Mouse (Mus musculus) embryonic facial prominence, embryonic 14.5 days (tissue): Measurements from ENCODE around the gene Mdga1. TPM values are rescaled to one million over a fixed set of nuclear protein-coding genes. Genes with fewer than 3 reads are reported as not detected.

ENCODE experiments used
- ATAC-seq: fragments of 200-750 bp; cut with Nextera tagmentation; 2 replicates; pipeline ENCODE4 v1.8.0; 2017; ENCODE audit warnings: low read depth, moderate number of reproducible peaks, moderate TSS enrichment
- DNase-seq: peaks from one replicate; pipeline ENCODE4 v3.0.0-alpha.2; 2015; ENCODE audit warnings: low spot score
- H3K27ac ChIP-seq: fragments of 300-500 bp; sonication (generic); replicated peaks from 2 replicates; pipeline ENCODE4 v1.5.1; 2014; ENCODE audit warnings: low read depth, mild to moderate bottlenecking, low read length, moderate library complexity
- H3K27me3 ChIP-seq: fragments of 300-500 bp; sonication (generic); replicated peaks from 2 replicates; pipeline ENCODE4 v1.6.1; 2014; ENCODE audit warnings: low read length; ENCODE audit not compliant: control insufficient read depth, insufficient read depth
- H3K36me3 ChIP-seq: fragments of 300-500 bp; sonication (generic); 2 replicates; pipeline ENCODE4 v1.6.1; 2014; ENCODE audit warnings: low read length, mixed read lengths; ENCODE audit not compliant: control insufficient read depth, insufficient read depth
- H3K4me1 ChIP-seq: fragments of 300-500 bp; sonication (generic); 2 replicates; pipeline ENCODE4 v1.6.1; 2014; ENCODE audit warnings: antibody characterized with exemption, low read length; ENCODE audit not compliant: control insufficient read depth, insufficient read depth
- H3K4me2 ChIP-seq: fragments of 300-500 bp; sonication (generic); 2 replicates; pipeline ENCODE4 v1.6.1; 2014; ENCODE audit warnings: low read depth, mild to moderate bottlenecking, low read length, moderate library complexity, mixed read lengths
- H3K4me3 ChIP-seq: fragments of 300-500 bp; sonication (generic); 2 replicates; pipeline ENCODE4 v1.5.1; 2014; ENCODE audit warnings: low read depth, mild to moderate bottlenecking, low read length
- H3K9ac ChIP-seq: fragments of 300-500 bp; sonication (generic); 2 replicates; pipeline ENCODE4 v1.6.1; 2014; ENCODE audit warnings: low read depth, mild to moderate bottlenecking, low read length, moderate library complexity, mixed read lengths
- H3K9me3 ChIP-seq: fragments of 300-500 bp; sonication (generic); 2 replicates; pipeline ENCODE4 v1.6.1; 2016; ENCODE audit warnings: low read length; ENCODE audit not compliant: control insufficient read depth
- WGBS: fragments of 180-500 bp; shearing (Covaris S2); extraction: QIAGEN DNeasy Blood & Tissue Kit; methylation state at CpG from one replicate; pipeline ENCODE4 v1.1.7; 2014; 5-methylcytosine and 5-hydroxymethylcytosine counted together
- polyA plus RNA-seq: library from polyadenylated mRNA; unstranded; fragments of >200 nt; fragmentation: Nextera tagmentation; extraction: Ambion mirVana; gene quantifications from 2 replicates; pipeline ENCODE4 v1.2.1, GENCODE M21; 2014

Mdga1 gene
- polyA plus RNA-seq, 1 experiment from 2014 or later: 5.3 TPM

DNA sequence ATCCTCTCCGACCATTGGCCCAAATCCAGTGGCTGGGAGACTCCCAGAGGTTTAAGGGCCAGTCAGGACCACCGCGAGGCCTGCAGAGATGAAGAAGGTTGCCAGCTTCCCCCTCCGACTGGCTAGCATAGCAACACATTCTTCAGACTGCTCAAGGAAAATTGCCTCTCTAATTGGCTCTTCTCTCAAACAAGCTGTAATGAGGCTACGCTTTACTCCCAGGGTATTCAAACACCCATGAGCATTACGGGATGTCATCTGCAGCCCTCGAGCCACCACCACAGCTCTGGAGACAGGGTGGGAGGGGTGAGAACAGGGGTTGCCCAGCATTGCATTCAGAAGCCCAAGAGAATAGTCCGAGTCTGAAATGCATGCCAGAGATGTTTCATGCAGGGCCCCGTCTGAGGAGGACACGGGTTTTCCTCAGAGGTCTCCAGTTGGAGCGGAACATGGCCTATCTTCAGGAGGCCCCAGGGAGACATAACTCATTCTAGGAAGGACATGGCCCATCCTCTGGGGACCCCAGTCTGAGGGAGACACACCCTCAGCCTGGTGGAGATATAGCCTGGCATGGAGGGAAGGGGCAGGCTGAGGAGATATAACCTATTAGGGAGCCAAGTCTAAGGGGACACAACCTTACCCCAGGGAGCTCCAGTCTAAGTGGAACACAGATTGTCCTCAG is 151.5 kb downstream of the Mdga1 start:
- no peak; the same call in 1 of the 2 replicates for ATAC-seq
- Histone ChIP-seq H3K9ac (no peak overlapping the region), H3K4me2 (no peak overlapping the region), H3K27ac (no peak overlapping the region), H3K36me3 (no peaks in the 10 kb centered on the region), H3K9me3 (no peaks in the 10 kb centered on the region), H3K27me3 (no peaks in the 10 kb centered on the region; the same call in 1 of the 2 replicates), H3K4me1 (0 out of 2 replicates have a peak, but pooled peaks cover 5% of the 10 kb centered on the region), H3K4me3 (no peak overlapping the region)
- WGBS: 33% methylated on average over 11 of the region's 11 CpGs
- DNase-seq: peak; percentile 43

DNA sequence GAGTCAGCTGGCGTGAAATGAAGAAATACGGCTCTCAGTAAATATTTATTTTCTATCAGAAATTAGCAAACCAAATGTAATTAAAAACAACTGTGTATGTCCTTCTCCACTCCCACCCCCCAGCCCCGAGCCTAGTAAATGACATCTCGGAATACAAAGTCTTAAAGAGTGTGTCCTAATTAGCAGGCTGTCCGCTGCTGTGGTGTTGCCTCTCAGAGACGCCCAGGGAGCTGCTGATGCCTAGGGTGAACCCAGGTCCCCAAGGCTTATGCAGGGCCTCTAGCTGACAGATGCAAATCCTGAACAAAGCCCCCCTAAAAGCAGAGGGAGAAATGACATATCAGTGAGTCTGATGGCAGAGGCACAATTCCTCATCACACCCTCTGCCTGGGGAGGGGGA is 155.1 kb downstream of the Mdga1 start:
- Histone ChIP-seq H3K27ac (no peak overlapping the region), H3K36me3 (no peaks in the 10 kb centered on the region), H3K4me1 (0 out of 2 replicates have a peak, but pooled peaks cover 5% of the 10 kb centered on the region), H3K27me3 (no peaks in the 10 kb centered on the region; the same call in 1 of the 2 replicates), H3K9me3 (no peaks in the 10 kb centered on the region), H3K4me2 (no peak overlapping the region), H3K9ac (no peak overlapping the region), H3K4me3 (no peak overlapping the region)
- DNase-seq: no peak
- no peak for ATAC-seq
- WGBS: 31% methylated on average over 6 of the region's 6 CpGs

DNA sequence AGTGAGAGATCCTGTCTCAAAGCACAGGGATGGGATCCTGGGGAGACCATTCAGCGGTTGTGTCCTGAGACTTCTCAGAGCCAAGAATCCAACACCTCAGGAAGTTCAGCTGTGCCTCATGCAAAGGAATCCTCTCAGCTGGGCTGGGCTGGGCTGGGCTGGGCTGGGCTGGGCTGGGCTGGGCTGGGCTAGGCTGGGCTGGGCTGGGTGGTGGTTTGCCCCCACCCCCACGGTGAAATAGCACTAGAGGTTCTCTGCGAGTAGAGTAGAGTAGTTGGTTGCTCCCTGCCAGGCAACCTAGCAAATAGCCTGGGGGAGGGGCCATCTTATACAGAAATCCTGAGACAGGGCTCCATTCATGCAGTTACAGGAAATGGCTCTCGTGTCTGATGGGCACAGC is 156.6 kb downstream of the Mdga1 start:
- 0 out of 2 replicates have a peak, but pooled peaks cover 1% of the 10 kb centered on the region for H3K4me1 ChIP-seq
- no peak overlapping the region for H3K27ac ChIP-seq
- H3K36me3 ChIP-seq: no peaks in the 10 kb centered on the region
- DNase-seq (no peak), ATAC-seq (no peak)
- no peaks in the 10 kb centered on the region; the same call in 1 of the 2 replicates for H3K27me3 ChIP-seq
- H3K4me3 ChIP-seq: no peak overlapping the region
- H3K9me3 ChIP-seq: no peaks in the 10 kb centered on the region
- WGBS: 9% methylated on average over 4 of the region's 4 CpGs
- no peak overlapping the region for H3K4me2 ChIP-seq
- no peak overlapping the region for H3K9ac ChIP-seq

DNA sequence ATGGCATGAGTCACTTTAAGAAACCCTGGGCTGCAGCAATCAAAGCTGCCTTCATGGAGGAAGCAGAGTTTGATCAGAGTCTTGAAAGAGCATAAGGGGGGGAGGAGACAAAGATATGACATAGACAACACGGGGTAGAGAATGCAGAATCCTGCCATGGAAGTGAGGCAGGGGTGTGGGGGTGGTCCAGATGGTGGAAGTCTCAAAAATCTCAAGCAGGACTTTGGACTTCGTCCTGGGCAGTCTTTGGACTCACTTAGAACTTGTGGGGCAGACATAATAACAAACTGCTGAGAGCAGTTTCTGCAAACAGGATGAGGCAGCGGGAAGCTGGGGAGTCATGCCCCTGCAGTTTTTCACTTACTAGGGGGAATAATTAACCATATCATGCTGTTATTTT is 166.3 kb downstream of the Mdga1 start:
- peaks cover 9% of the 10 kb centered on the region; the same call in 1 of the 2 replicates for H3K9me3 ChIP-seq
- no peaks in the 10 kb centered on the region for H3K4me1 ChIP-seq
- no peak overlapping the region for H3K27ac ChIP-seq
- ATAC-seq: no peak
- no peaks in the 10 kb centered on the region for H3K27me3 ChIP-seq
- 60% methylated on average over 3 of the region's 3 CpGs for WGBS
- no peaks in the 10 kb centered on the region for H3K36me3 ChIP-seq
- no peak overlapping the region for H3K4me3 ChIP-seq
- H3K4me2 ChIP-seq: no peak overlapping the region
- H3K9ac ChIP-seq: no peak overlapping the region
- DNase-seq: no peak

DNA sequence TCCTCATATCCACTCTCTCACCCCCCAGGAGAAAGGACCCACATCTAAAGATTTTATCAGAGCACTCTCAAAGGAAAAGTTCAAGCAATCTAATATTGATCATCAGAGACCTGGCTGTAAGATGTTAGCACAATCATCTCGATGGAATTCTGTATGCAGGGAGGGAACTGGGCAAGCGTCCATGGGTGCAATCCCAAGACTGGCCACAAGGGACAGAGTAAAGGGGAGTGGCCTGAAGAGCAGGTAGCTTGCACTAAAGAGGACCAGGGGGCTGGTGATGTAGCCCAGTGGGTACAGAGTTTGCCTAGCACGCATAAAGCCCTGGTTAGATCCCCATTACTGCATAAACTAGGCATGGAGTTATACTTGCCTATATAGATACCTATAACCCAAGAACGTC is 168.5 kb downstream of the Mdga1 start:
- no peak for ATAC-seq
- no peak overlapping the region for H3K9ac ChIP-seq
- no peak for DNase-seq
- 20% methylated on average over 4 of the region's 4 CpGs for WGBS
- no peaks in the 10 kb centered on the region for H3K4me1 ChIP-seq
- H3K36me3 ChIP-seq: no peaks in the 10 kb centered on the region
- H3K9me3 ChIP-seq: peaks cover 9% of the 10 kb centered on the region; the same call in 1 of the 2 replicates
- H3K4me2 ChIP-seq: no peak overlapping the region
- H3K27ac ChIP-seq: no peak overlapping the region
- H3K4me3 ChIP-seq: no peak overlapping the region
- H3K27me3 ChIP-seq: no peaks in the 10 kb centered on the region

DNA sequence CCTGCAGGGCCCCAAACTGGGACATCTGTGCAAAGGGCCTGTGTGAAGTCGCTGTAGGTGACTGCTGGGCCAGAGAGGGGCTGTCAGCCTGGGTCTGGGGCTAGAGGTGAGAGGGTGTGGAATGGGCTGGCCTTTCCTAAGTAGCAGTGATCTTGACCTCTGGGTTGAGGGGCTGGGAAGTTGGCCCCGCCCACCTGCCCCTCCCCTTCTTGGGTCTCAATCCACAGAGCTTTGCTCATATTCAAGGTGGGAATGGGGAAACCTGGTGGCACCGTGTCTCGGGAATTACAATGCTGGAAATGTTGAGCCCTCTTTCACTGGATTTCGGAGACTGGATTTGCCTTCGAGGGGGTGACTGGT is 169.8 kb downstream of the Mdga1 start:
- H3K4me1 ChIP-seq: peaks cover 9% of the 10 kb centered on the region; the same call in 1 of the 2 replicates
- no peaks in the 10 kb centered on the region for H3K27me3 ChIP-seq
- H3K4me3 ChIP-seq: no peak overlapping the region
- WGBS: 59% methylated on average over 5 of the region's 6 CpGs
- H3K4me2 ChIP-seq: no peak overlapping the region
- no peak overlapping the region for H3K27ac ChIP-seq
- H3K9ac ChIP-seq: no peak overlapping the region
- ATAC-seq: no peak
- DNase-seq: no peak
- H3K36me3 ChIP-seq: no peaks in the 10 kb centered on the region
- peaks cover 4% of the 10 kb centered on the region; the same call in 1 of the 2 replicates for H3K9me3 ChIP-seq

DNA sequence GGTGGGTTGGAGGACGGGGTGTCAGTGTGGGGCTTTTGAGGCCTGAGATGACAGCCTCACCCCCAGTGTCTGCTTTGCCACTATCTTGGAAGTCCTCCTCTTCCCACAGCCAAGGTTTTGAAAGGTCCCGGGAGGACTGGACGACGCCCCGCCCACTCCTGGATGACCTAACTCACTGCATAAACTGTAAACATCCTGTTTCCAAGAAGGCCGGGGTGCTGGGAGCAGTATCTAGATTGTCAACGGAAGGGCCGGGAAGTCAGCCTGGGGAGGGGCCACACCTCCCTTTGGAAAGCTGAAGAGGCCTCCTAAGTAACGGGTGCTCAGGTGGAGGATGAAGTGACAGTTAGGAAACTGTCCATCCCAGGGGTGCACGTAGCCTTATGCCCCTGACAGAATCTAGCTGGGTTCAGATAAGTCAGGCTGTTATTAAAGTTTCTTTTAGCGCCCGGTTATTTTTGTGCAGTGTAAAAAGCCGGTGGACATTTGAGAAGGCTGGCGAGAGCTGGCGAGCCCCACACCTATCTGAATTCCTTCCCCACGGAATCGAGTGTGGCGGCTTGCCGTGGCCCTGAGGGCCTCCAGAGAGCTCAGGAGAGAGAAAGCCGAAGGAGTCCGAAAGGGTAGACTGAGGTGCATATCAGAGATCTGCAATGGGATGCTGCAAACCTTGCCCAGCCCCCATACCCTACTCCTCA is 170.3 kb downstream of the Mdga1 start:
- H3K27ac ChIP-seq: no peak overlapping the region
- ATAC-seq (no peak), DNase-seq (no peak)
- no peak overlapping the region for H3K4me2 ChIP-seq
- H3K4me3 ChIP-seq: no peak overlapping the region
- WGBS: 67% methylated on average over 21 of the region's 21 CpGs
- H3K36me3 ChIP-seq: no peaks in the 10 kb centered on the region
- peaks cover 11% of the 10 kb centered on the region; the same call in 1 of the 2 replicates for H3K4me1 ChIP-seq
- H3K9ac ChIP-seq: no peak overlapping the region
- no peaks in the 10 kb centered on the region for H3K27me3 ChIP-seq
- H3K9me3 ChIP-seq: no peaks in the 10 kb centered on the region

DNA sequence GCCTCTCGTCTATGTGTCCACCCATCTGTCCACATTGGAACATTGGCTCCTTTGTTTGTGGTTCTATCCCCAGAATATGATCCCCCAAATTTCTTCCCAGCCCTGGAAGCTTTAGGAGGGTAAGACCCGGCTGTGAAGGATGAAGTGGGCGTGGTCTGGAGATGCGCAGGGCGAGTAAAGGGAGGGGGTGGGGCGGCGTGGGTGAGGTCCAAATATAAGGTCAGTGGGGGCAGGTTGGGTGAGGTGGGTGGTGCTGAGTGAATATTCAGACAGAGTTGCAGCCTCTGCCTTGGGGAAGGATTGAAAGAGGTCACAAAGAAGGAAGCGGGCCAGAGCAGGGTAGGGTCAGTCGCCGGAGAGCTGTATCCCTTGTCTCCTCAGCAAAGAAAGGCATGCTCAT is 171.7 kb downstream of the Mdga1 start:
- H3K9me3 ChIP-seq: no peaks in the 10 kb centered on the region
- no peak overlapping the region for H3K27ac ChIP-seq
- ATAC-seq (no peak), DNase-seq (no peak)
- H3K9ac ChIP-seq: no peak overlapping the region
- no peak overlapping the region for H3K4me3 ChIP-seq
- H3K36me3 ChIP-seq: no peaks in the 10 kb centered on the region
- 39% methylated on average over 10 of the region's 10 CpGs for WGBS
- H3K4me1 ChIP-seq: peaks cover 11% of the 10 kb centered on the region; the same call in 1 of the 2 replicates
- no peak overlapping the region for H3K4me2 ChIP-seq
- no peaks in the 10 kb centered on the region for H3K27me3 ChIP-seq
